Mouse (Mus musculus) frontal cortex, adult 2 months (tissue): ENCODE results near the gene Ces4a. TPM values are rescaled to one million over a fixed set of nuclear protein-coding genes. Genes with fewer than 3 reads are reported as not detected.
"Not testable (repeated sequence)": the region's sequence is repeated elsewhere in the genome, so short reads cannot be mapped to it uniquely, and the experiment has no call there.

Experiments
- DNase-seq, 2 experiments: peaks; one replicate each; pipeline ENCODE4 v3.0.0; 2022; ENCODE audit warnings: low spot score in 1 of 2; ENCODE audit errors: extremely low spot score in 1 of 2
- polyA plus RNA-seq: library from polyadenylated mRNA; depleted of rRNA; stranded (reverse); fragments of >200 nt; gene quantifications from 2 replicates; pipeline ENCODE4 v1.2.3, GENCODE M21; 2012; rRNA removed

The Ces4a gene
- polyA plus RNA-seq, 1 experiment: not detected

- DNase-seq: no peak
These were observed 35.5 kb downstream of the Ces4a start for GRCm38 (mm10) chr8:105167116-105167515.

DNA sequence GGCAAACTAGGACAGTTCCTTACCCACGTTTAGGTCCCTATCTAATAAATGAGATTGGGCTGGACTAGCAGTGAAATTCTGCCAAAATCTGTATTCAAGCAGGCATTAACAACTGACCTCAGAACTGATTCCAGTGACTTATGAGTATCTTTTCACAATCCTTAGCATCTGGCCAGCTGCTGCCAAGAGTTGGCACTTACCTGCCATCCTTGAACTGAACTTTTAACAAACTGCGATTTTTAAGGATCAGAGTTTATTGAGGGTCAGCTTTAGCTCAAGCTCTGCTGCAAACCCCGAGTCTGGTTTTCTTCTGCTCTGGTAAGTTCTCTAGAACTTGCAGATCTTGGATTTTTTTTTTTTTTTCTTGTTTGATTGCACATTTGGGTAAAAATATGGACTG is 38.0 kb downstream of the Ces4a start:
- DNase-seq: no peak

- no peak for DNase-seq
These were observed 38.4 kb downstream of the Ces4a start for GRCm38 (mm10) chr8:105170041-105170380.

DNA sequence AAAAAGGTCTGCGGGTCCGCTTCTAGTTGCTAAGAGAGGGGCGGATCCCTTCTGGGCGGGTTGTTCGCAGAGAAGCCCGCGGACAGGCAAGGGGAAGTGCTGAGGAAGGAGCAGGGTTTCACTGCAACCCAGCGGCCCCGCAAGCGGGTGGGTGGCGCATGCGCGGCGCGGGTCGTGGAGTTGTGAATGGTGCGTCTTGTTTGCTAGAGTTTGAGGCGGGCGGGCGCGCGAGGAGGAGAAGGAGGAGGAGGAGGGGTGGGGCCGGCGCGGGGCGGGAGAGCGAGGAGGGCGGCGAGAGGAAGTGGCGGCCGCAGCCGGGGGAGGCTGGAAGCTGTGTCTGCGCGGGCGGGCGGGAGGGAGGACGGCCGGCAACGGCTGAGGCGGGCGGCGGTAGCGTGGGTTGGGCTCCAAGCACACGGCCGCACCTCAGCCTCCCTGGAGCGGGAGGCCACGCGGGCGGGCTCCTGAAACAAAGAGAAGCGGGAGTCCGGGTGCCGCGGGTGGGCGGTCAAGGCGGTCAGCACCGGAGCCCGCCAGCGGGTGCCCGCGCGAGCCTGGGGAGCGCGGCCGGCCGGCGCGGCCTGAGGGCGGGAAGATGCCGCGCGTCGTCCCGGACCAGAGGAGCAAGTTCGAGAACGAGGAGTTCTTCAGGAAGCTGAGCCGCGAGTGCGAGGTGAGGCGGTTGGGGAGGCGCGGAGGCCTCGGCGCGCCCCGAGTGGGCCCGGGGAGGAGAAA is 38.9 kb downstream of the Ces4a start, which contains the start of gene Cbfb:
Cbfb (plus strand) TSS at position 294 of the 735 bp plus-strand sequence.
- peak; percentile 85 to 92 for DNase-seq

DNA sequence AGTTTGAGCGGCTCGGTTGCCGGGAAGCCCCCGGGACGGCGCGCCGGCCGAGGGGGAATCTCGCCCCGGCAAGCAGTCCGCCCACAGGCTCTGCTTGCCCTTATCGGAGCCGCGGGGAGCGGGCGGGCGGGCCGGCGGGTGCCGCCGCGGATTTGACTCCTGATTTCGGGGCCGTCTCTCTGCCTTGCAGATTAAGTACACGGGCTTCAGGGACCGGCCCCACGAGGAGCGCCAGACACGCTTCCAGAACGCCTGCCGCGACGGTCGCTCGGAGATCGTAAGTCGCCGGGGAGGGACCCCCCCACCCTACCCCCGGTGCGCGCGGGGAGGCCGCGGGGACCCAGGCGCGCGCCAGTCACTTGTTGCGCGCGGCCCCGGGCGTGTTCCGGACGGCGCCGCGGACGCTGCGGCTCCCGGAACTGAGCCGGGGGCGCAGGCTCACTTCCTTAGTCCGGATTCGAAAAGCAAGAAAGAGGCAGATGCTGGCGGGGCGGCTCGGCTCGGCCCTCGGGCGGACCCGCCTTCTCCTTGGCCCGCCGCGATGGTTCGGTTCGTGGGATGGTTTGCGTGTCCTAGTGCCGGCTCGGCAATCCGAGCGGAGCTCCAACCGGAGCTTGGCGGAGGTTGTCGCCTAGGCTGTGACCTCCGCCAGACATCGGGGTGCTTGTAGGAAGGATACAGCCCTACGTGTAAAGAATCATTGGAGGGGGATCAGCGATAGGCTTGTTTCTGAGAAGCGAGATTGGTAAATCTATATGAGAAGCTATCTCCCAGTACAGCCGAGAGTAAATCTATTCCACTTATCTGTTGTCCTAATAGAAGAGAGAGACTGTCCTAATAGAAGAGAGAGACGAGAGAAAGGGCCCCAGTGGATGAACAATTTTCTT is 39.8 kb downstream of the Ces4a start:
- DNase-seq: peak in 1 of 2 experiments; percentile 43

DNA sequence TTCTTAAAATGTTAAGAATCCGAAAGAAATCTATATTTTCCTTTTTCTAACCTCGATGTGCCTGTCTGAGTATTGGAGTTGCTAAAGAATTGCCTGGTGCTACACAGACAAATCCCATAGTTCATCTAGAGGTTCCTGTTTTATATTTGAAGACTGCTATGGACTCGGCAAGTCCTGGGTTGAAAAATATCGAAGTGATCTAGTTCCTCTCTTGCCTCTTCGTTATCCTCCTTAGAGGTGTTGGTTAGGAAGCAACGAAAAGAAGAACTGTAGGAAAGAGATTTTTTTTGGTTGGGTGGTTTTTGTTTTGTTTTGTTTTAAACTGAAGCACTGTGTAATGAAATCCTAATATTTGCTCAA is 40.4 kb downstream of the Ces4a start:
- DNase-seq: no peak

DNA sequence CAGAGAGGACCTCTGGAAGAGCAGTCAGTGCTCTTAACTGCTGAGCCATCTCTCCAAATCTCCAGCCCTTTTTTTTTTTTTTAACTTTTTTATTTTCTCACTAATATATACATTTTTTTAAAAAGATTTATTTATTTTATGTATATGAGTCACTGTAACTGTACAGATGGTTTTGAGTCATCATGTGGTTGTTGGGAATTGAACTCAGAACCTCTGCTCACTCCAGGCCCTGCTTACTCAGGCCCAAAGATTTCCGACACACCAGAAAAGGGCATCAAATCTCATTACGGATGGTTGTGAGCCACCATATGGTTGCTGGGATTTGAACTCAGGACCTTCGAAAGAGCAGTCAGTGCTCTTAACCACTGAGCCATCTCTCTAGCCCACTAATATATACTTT is 43.7 kb downstream of the Ces4a start:
- not testable (repeated sequence) for DNase-seq

- no peak for DNase-seq
These were observed 46.7 kb downstream of the Ces4a start for GRCm38 (mm10) chr8:105178211-105178800.

- no peak for DNase-seq
These were observed 50.6 kb downstream of the Ces4a start for GRCm38 (mm10) chr8:105182201-105182600.

DNA sequence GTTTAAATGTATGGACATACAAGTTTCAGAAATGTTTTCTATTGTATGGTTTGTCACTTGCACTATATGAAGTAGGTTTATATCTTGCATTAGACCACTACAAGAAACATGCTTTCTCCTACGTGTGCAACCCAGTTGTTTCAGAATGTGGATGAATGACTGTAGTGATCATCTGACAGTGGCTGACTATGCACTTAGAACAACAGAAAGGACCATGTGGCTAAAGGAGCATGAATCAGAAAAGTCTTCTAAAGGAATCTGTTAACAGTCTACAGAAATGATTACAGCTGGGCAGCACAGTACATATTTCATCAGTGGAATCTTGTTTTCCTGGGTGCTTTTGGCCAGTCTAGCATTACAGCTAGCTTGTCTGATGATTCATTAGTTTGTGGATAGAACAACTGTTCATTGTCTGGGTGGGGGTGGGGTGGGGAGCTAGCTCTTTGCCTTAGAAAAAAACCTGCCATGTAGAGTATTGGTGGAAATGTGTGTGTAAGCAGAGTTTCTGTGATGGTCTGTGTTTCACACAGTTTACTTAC is 54.9 kb downstream of the Ces4a start:
- DNase-seq: no peak

GRCm38 (mm10) chr8:105192182-105192581 is 60.6 kb downstream of the Ces4a start:
- no peak for DNase-seq

Other genes with a start within 250 kb of the Ces4a start
- 0.04 TPM in 1 of 2 replicates, not detected in the other for gene Ces2e, start 205.5 kb upstream of the Ces4a start, polyA plus RNA-seq
- not detected in 2 replicates for gene Ces2f, start 184.4 kb upstream of the Ces4a start, polyA plus RNA-seq
- 0.19 and 0.22 TPM in 2 replicates for gene Ces2g, start 170.1 kb upstream of the Ces4a start, polyA plus RNA-seq
- gene Ces2h, start 130.9 kb upstream of the Ces4a start, polyA plus RNA-seq: not detected in 2 replicates
- gene Ces3a, start 83.2 kb upstream of the Ces4a start, polyA plus RNA-seq: not detected in 2 replicates
- not detected in 2 replicates for gene Ces3b, start 48.0 kb upstream of the Ces4a start, polyA plus RNA-seq
- 25.2 and 28.1 TPM in 2 replicates for gene Cbfb, start 38.9 kb downstream of the Ces4a start, polyA plus RNA-seq
- 35.6 and 41.5 TPM in 2 replicates for gene D230025D16Rik, start 93.3 kb downstream of the Ces4a start, polyA plus RNA-seq
- gene B3gnt9, start 123.4 kb downstream of the Ces4a start, polyA plus RNA-seq: 3.9 and 4.5 TPM in 2 replicates
- 8.4 and 8.7 TPM in 2 replicates for gene Tradd, start 132.8 kb downstream of the Ces4a start, polyA plus RNA-seq
- 2.0 and 2.1 TPM in 2 replicates for gene Fbxl8, start 132.8 kb downstream of the Ces4a start, polyA plus RNA-seq
- 20.2 and 20.7 TPM in 2 replicates for gene Hsf4, start 138.0 kb downstream of the Ces4a start, polyA plus RNA-seq
- 13.4 and 14.2 TPM in 2 replicates for gene Nol3, start 144.3 kb downstream of the Ces4a start, polyA plus RNA-seq
- 33.3 and 33.4 TPM in 2 replicates for gene 4931428F04Rik, start 158.1 kb downstream of the Ces4a start, polyA plus RNA-seq
- 2.2 and 2.4 TPM in 2 replicates for gene Exoc3l, start 164.3 kb downstream of the Ces4a start, polyA plus RNA-seq
- 59.9 and 67.7 TPM in 2 replicates for gene E2f4, start 165.9 kb downstream of the Ces4a start, polyA plus RNA-seq
- 2.4 and 2.6 TPM in 2 replicates for gene Elmo3, start 173.8 kb downstream of the Ces4a start, polyA plus RNA-seq
- gene Lrrc29, start 194.5 kb downstream of the Ces4a start, polyA plus RNA-seq: 3.5 and 4.8 TPM in 2 replicates
- 73.1 and 74.3 TPM in 2 replicates for gene Tmem208, start 194.6 kb downstream of the Ces4a start, polyA plus RNA-seq
- 3.8 and 4.2 TPM in 2 replicates for gene Fhod1, start 216.2 kb downstream of the Ces4a start, polyA plus RNA-seq
- gene Slc9a5, start 217.0 kb downstream of the Ces4a start, polyA plus RNA-seq: 26.1 and 26.4 TPM in 2 replicates
- gene Plekhg4, start 241.5 kb downstream of the Ces4a start, polyA plus RNA-seq: 3.2 TPM in 2 replicates